Mouse (Mus musculus) pancreas, adult 10 weeks (tissue): ENCODE measurements around the gene Ccar1. TPM values are rescaled to one million over a fixed set of nuclear protein-coding genes. Genes with fewer than 3 reads are reported as not detected.

Source experiments
- polyA plus RNA-seq: library from polyadenylated mRNA; stranded (reverse); fragments of 350-450 nt; fragmentation: Illumina TruSeq; extraction: RNeasy Lipid Tissue Mini Kit (QIAGEN cat#74804); gene quantifications from one replicate; pipeline ENCODE4 v1.2.3, GENCODE M21; 2015; ENCODE audit warnings: low read depth, low replicate concordance; ENCODE audit not compliant: insufficient read depth

Gene Ccar1
- 18.3 TPM for polyA plus RNA-seq

GRCm38 (mm10) chr10:62792177-62793090, at the start of gene Ccar1:
Ccar1 (minus strand) TSS chr10:62792286.

GRCm38 (mm10) chr10:62725771-62726687, 66.1 kb downstream of the Ccar1 start, which contains the start of gene Stox1:
Stox1 (minus strand) TSS chr10:62726128.

Other genes starting within 250 kb of the Ccar1 start
- gene Kif1bp, start 213.8 kb downstream of the Ccar1 start, polyA plus RNA-seq = 9.3 TPM
- 6.6 TPM for gene Ddx21, start 190.0 kb downstream of the Ccar1 start, polyA plus RNA-seq
- 36.9 TPM for gene Ddx50, start 141.1 kb downstream of the Ccar1 start, polyA plus RNA-seq
- gene Stox1, start 66.2 kb downstream of the Ccar1 start, polyA plus RNA-seq = 1.6 TPM
- gene Tet1, start 116.7 kb upstream of the Ccar1 start, polyA plus RNA-seq = 0.39 TPM
- gene Slc25a16, start 128.3 kb upstream of the Ccar1 start, polyA plus RNA-seq = 3.2 TPM
- 0.48 TPM for gene Dna2, start 154.7 kb upstream of the Ccar1 start, polyA plus RNA-seq
- 3.1 TPM for gene Rufy2, start 187.9 kb upstream of the Ccar1 start, polyA plus RNA-seq
- 25.9 TPM for gene Hnrnph3, start 231.9 kb upstream of the Ccar1 start, polyA plus RNA-seq
- gene Pbld2, start 232.0 kb upstream of the Ccar1 start, polyA plus RNA-seq = 12.7 TPM